Mouse (Mus musculus): ENCODE results near the gene Rps11.

- TF ChIP-seq CTCF (IDR thresholded peaks at IDR 0.05; ENCODE audit: control insufficient read depth, insufficient read depth, low read length) (no peak), POLR2A (IDR thresholded peaks at IDR 0.05; ENCODE audit: borderline replicate concordance, control insufficient read depth, low read depth, low read length) (no peak)
These were observed 14.2 kb upstream of the Rps11 start for GRCm38 (mm10) chr7:45138403-45138802.

Data from bone marrow, adult 2 months (tissue).